Mouse (Mus musculus): Measurements from ENCODE around the gene Pltp. TPM values are rescaled to one million over a fixed set of nuclear protein-coding genes. Genes with fewer than 3 reads are reported as not detected.
A peak's percentile ranks its signal among the peaks of the same experiment; 100 is the strongest.

Gene Pltp
- total and polyA plus RNA-seq, 3 experiments, result 0.85 to 5.5 (median 0.94) TPM

DNA sequence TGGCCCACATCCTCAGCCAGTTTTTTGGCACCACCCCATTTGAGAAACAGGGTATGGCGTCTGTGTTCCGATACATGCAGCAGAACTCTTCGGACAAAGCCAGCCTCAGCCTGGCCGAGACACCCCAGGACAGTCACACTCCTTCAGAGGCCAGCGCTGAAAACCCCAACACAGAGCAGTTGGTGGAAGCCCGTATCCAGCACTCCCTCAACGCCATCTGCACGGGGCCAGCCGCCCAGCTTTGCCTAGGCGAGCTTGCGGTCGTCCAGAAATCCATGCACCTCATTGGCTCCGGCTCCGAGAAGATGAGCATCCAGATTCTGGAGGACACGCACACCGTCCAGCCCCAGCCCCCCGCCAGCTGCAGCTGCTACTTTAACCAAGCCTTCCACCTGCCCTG, 32.0 kb downstream of the Pltp start:
- in situ Hi-C loops (cut with MboI; ENCODE audit: low pct_ligation_motif_present, low pct_unique_long_range_greater_than_20kb, low sequenced_read_pairs), result no loop called here
- H3K27me3 ChIP-seq (replicated peaks), result no peaks in the 10 kb centered on the region
- H3K4me3 ChIP-seq (replicated peaks in 1 of 3; ENCODE audit: low read depth in 2 of 3, low read length in 2 of 3, poor library complexity in 1 of 3), result no peak overlapping the region
- DNase-seq (ENCODE audit: extremely low read depth), result no peak
- H3K79me2 ChIP-seq (replicated peaks; ENCODE audit: control insufficient read depth, extremely low read depth, insufficient read depth, poor library complexity, severe bottlenecking), result no peaks in the 10 kb centered on the region; the same call in 1 of the 2 replicates
- H3K9me3 ChIP-seq (replicated peaks; ENCODE audit: low read length), result no peaks in the 10 kb centered on the region
- H3K36me3 ChIP-seq (replicated peaks in 1 of 2; ENCODE audit: control insufficient read depth in 1 of 2, insufficient read depth in 1 of 2, low read length in 1 of 2), result peaks cover 38 to 58% of the 10 kb centered on the region in 2 experiments
- dilution Hi-C loops (cut with MboI; ENCODE audit: extremely low pct_ligation_motif_present, extremely low pct_unique_long_range_greater_than_20kb, low sequenced_read_pairs), result no loop called here
- no peak overlapping the region for H3K9ac ChIP-seq (ENCODE audit: insufficient read depth, low read depth)
- peaks cover 0 to 43% of the 10 kb centered on the region in 2 experiments; a peak in 3 of 4 replicates for H3K4me1 ChIP-seq (ENCODE audit: control insufficient read depth in 1 of 2, insufficient read depth in 2 of 2)
- TF ChIP-seq E2F4 (IDR thresholded peaks at IDR 0.05; ENCODE audit: insufficient replicate concordance, low read depth, low read length), result no peak
- no peak for TF ChIP-seq TBP (conservative IDR thresholded peaks at IDR 0.05; ENCODE audit: low read depth, low read length)
- TF ChIP-seq KAT2A (IDR thresholded peaks at IDR 0.05; ENCODE audit: insufficient replicate concordance, low read length), result no peak
- TF ChIP-seq MAFK (IDR thresholded peaks at IDR 0.05; ENCODE audit: insufficient replicate concordance, low read length), result no peak
- no peak for TF ChIP-seq MXI1 (IDR thresholded peaks at IDR 0.05; ENCODE audit: low read depth, low read length)
- TF ChIP-seq BHLHE40 (IDR thresholded peaks at IDR 0.05; ENCODE audit: low read depth, low read length), result no peak
- no peak for TF ChIP-seq IRF4 (IDR thresholded peaks at IDR 0.05; ENCODE audit: low read depth, low read length)
- no peak for TF ChIP-seq NRF1 (IDR thresholded peaks at IDR 0.05; ENCODE audit: low read depth, low read length)
- TF ChIP-seq MYC (IDR thresholded peaks at IDR 0.05; ENCODE audit: low read depth, low read length), result no peak
- TF ChIP-seq PAX5 (IDR thresholded peaks at IDR 0.05; ENCODE audit: low read length), result no peak
- no peak for TF ChIP-seq SIN3A (IDR thresholded peaks at IDR 0.05; ENCODE audit: low read length)
- no peak for TF ChIP-seq HCFC1 (IDR thresholded peaks at IDR 0.05; ENCODE audit: low read depth, low read length)
- no peak for TF ChIP-seq NELFE (IDR thresholded peaks at IDR 0.05; ENCODE audit: low read depth, low read length)
- no peak overlapping the region for H3K4me2 ChIP-seq (ENCODE audit: insufficient read depth, low read depth, poor library complexity, severe bottlenecking)
- H3K27ac ChIP-seq (ENCODE audit: insufficient read depth, low read depth), result no peak overlapping the region

DNA sequence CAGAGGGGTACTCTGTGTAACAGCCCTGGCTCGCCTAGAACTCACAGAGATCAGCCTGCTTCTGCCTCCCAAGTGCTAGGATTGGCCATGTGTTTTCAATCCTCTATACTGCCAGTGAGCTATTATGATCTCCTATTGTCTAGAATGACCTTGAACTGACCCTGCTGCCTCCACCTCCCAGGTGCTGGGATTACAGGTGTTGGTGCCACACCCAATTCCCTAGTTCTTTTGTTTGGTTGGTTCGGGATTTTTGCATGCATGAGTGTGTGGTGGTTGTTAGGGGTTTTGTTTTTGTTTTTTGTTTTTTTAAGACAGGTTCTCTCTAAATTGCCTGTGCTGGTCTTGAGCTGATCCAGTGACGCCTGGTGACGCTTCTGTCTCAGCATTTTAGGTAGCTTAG, 33.5 kb downstream of the Pltp start:
- H3K9ac ChIP-seq (ENCODE audit: insufficient read depth, low read depth), result no peak overlapping the region
- H3K79me2 ChIP-seq (replicated peaks; ENCODE audit: control insufficient read depth, extremely low read depth, insufficient read depth, poor library complexity, severe bottlenecking), result no peaks in the 10 kb centered on the region; the same call in 1 of the 2 replicates
- peaks cover 42 to 69% of the 10 kb centered on the region in 2 experiments for H3K36me3 ChIP-seq (replicated peaks in 1 of 2; ENCODE audit: control insufficient read depth in 1 of 2, insufficient read depth in 1 of 2, low read length in 1 of 2)
- no peaks in the 10 kb centered on the region for H3K27me3 ChIP-seq (replicated peaks)
- H3K9me3 ChIP-seq (replicated peaks; ENCODE audit: low read length), result no peaks in the 10 kb centered on the region
- H3K27ac ChIP-seq (ENCODE audit: insufficient read depth, low read depth), result no peak overlapping the region
- H3K4me1 ChIP-seq (ENCODE audit: control insufficient read depth in 1 of 2, insufficient read depth in 2 of 2), result peaks cover 0 to 33% of the 10 kb centered on the region in 2 experiments; a peak in 3 of 4 replicates
- peak overlapping the region; percentile 35; the same call in 1 of the 2 replicates for H3K4me2 ChIP-seq (ENCODE audit: insufficient read depth, low read depth, poor library complexity, severe bottlenecking)
- no peak for DNase-seq (ENCODE audit: extremely low read depth)
- no peak overlapping the region for H3K4me3 ChIP-seq (replicated peaks in 1 of 3; ENCODE audit: low read depth in 2 of 3, low read length in 2 of 3, poor library complexity in 1 of 3)
- TF ChIP-seq USF1 (IDR thresholded peaks at IDR 0.05; ENCODE audit: low read depth, low read length) (no peak), MAFK (IDR thresholded peaks at IDR 0.05; ENCODE audit: insufficient replicate concordance, low read length) (no peak), BHLHE40 (IDR thresholded peaks at IDR 0.05; ENCODE audit: low read depth, low read length) (no peak), MXI1 (IDR thresholded peaks at IDR 0.05; ENCODE audit: low read depth, low read length) (no peak), ETS1 (conservative IDR thresholded peaks at IDR 0.05; ENCODE audit: low read depth, low read length) (no peak), ZC3H11A (IDR thresholded peaks at IDR 0.05; ENCODE audit: low read depth, low read length) (no peak), SMC3 (IDR thresholded peaks at IDR 0.05; ENCODE audit: low read depth, low read length) (no peak), ZMIZ1 (IDR thresholded peaks at IDR 0.05; ENCODE audit: low read depth, low read length) (no peak), HCFC1 (IDR thresholded peaks at IDR 0.05; ENCODE audit: low read depth, low read length) (no peak), JUN (IDR thresholded peaks at IDR 0.05; ENCODE audit: insufficient read depth, low read depth, low read length) (no peak), GABPA (IDR thresholded peaks at IDR 0.05; ENCODE audit: insufficient replicate concordance, low read depth, low read length) (no peak), KAT2A (IDR thresholded peaks at IDR 0.05; ENCODE audit: insufficient replicate concordance, low read length) (no peak), USF2 (conservative IDR thresholded peaks at IDR 0.05; ENCODE audit: low read depth, low read length) (no peak), CHD2 (IDR thresholded peaks at IDR 0.05; ENCODE audit: low read length) (no peak), MYC (IDR thresholded peaks at IDR 0.05; ENCODE audit: low read depth, low read length) (no peak), JUND (conservative IDR thresholded peaks at IDR 0.05; ENCODE audit: low read depth, low read length) (no peak), TCF12 (IDR thresholded peaks at IDR 0.05; ENCODE audit: low read depth, low read length) (no peak)
- dilution Hi-C loops (cut with MboI; ENCODE audit: extremely low pct_ligation_motif_present, extremely low pct_unique_long_range_greater_than_20kb, low sequenced_read_pairs), result no loop called here
- in situ Hi-C loops (cut with MboI; ENCODE audit: low pct_ligation_motif_present, low pct_unique_long_range_greater_than_20kb, low sequenced_read_pairs), result no loop called here
